Mouse (Mus musculus): ENCODE data around the gene Ddx41.
A peak's percentile ranks its signal among the peaks of the same experiment; 100 is the strongest.

Ddx41 gene

DNA sequence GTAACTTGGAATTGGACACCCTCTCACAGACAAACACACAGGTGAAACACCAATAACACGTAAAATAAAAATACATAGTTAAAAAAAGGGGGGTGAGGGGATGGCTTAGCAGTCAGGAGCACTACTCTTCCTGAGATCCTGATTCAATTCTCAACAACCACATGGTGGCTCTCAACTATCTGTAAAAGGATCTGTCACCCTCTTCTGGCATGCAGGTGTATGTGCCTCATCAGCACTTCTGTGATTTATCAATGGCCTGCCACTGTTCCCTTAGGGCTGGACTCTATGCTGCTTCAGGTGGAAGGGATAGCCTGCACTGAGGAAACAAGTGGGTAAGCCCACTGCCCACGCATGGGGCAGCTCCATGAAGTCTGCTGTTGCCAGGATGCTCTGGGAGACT, 4.5 kb upstream of the Ddx41 start:
- DNase-seq = no peak

GRCm38 (mm10) chr13:55535796-55536193, 663 bp downstream of the Ddx41 start:
- DNase-seq = no peak

GRCm38 (mm10) chr13:55535191-55535590, 1.3 kb downstream of the Ddx41 start:
- no peak for DNase-seq

DNA sequence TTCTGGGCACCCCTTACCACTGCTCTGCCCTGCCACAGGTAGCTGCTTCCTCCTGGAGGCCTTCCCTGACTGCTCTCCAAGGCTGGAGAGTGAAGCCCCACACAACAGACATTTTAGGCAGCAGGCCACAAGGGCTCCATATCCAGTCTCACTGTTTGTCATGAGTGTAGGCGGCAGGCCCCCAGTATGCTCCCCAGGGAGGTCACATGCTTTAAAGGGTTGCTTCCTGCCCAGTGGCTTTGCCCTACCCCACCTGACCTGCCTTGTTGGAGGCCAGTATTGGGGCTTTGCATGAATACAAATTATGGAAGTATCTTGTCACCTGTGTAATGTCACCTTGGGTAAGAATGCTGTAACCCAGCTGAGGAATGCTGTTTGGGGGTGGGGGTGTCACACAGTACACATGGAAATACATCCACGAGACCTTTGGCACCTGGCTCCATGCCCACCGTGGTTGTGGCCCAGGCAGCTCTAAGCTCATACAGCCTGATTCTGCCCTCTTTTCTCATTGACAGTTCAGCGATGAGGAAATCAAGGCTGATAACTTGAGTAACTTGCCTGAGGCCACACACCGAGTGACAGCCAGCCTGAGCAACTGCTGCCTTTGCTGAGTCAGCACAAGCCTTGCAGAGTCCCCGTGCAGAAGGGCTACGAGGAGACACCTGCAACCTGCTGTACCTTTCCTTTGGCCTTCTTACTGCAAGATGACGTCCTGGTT, 7.1 kb downstream of the Ddx41 start, which contains the start of gene Dok3:
Gene Dok3, minus strand, starts transcription at position 99 of the 718 bp plus-strand sequence.
- DNase-seq = no peak

DNA sequence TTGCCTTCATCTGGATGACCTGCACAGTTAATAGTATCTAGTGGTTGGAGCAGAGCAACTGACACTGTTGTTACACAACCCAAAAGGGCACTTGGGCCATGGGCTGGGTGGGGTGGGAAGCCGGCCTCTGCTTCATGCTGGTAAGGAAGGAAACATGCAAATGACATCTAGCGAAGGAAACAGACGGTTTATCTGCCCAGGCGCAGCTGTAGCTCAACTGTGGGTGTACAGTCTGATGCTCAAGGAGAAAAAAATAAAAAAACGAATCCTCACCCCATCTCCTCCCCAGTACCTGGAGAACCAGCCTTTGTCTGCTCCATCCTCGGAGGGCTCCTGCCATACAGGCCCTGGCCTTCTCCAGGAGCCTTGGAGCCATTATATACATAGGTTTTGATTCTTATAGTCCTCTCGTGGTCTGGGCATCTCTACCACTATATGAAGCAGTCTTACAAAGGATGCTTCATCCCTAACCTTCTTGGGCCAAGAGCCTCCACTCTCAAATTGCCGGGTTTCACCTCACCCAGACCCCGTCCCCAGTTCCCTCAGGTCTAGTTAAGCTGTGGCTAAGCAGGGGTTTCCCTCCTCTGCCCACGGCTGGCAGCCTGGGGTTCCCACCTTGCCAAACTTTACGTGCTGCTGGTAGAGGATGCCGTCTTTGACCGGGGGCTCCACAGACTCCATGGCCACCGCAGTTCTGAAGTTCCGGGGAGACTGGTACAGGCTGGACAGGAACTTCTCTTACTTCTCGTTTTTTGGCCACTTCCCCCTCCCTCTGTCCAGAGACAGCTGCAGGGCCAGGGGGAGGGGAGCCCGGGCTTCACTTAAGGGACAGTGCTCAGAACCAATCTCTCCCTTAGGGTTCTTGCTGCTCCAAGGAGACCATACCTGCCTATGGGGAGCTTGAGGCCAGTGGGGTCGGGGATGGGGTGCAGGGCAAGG, 8.4 kb downstream of the Ddx41 start:
- peak; percentile 56 for DNase-seq

DNA sequence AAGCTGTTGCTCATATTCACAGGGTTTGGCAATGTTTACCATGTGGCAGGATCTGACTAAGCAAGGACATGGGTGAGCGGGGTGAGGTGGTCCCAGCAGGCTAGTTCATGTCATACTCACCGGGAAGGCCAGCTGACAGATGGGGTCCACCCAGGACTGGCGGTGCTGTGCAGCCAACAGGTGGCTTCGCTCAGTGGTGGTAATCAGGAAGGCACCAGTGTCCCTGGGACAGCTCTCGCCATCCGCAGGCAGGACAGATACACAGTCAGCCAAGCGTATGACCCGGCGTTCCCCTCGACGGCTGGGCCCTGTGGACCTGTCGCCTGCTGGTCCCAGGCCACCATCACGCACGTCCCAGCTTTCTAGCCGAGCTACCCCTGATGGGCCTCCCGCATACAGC, 9.2 kb downstream of the Ddx41 start:
- no peak for DNase-seq

GRCm38 (mm10) chr13:55525733-55526553, 10.5 kb downstream of the Ddx41 start:
- DNase-seq = no peak

- no peak for DNase-seq
Measured at GRCm38 (mm10) chr13:55523951-55524600, 12.4 kb downstream of the Ddx41 start.

DNA sequence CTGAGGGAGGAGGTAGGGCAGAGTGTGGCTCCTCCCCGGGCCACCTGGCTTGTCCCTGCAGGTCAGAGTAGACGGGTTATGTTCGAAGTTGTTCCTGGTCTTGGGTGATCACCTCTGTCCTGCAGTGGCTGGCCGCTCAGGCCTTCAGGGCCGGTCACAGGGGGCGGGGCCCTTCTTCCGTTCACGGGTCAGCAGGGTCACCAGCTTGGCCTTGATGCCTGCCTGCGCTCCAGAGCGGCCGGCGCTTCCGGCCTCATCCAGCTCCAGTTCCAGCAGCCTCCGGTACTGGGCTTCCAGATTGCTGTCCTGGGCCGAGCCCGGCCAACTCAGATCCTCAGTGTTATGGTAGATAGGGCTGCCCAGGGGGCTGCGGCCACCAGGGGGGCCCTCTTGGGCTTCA, 13.2 kb downstream of the Ddx41 start:
- DNase-seq = peak; percentile 54

DNA sequence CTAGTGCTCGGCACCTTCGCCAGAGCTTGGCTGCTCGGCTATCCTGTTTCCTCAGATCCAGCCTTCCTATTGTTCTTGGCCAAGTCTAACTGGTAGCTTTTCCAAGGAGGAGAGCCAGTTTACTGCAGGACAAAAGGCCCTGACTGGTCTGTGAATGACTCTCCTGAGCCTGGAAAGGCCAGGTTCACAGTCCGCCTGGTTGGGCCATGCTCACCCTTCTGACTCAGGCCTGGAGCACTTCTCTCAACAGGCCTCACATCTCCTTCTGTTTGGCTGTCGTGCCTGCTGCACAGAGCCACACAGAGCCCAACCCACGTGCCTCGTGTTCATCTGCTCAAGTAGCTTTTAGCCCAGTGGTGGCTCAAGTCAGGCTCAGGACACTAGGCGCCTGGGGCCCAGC, 13.7 kb downstream of the Ddx41 start:
- no peak for DNase-seq

GRCm38 (mm10) chr13:55519606-55520005, 16.9 kb downstream of the Ddx41 start:
- DNase-seq = no peak

- peak; percentile 84 for DNase-seq
Measured at GRCm38 (mm10) chr13:55516955-55517354, 19.5 kb downstream of the Ddx41 start.

DNA sequence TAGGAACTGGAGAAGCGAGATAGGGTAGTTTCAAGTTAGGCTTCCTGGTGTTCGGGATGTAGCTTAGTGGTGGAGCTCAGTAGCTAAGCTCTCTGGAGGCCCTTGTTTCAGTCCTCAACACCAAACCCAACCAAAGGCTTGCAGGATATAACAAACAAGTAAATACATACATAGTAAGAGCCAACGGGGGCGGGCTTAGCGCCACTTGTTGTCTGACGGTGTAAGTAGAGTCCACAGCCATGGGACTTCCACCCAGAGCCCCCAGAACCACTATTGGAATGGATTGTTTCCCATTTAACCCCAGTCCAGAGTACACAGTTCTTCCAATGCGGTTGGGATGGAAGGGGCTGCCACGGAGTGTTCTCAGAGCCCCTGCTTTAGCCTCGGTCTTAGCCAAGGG, 22.6 kb downstream of the Ddx41 start:
- no peak for DNase-seq

DNA sequence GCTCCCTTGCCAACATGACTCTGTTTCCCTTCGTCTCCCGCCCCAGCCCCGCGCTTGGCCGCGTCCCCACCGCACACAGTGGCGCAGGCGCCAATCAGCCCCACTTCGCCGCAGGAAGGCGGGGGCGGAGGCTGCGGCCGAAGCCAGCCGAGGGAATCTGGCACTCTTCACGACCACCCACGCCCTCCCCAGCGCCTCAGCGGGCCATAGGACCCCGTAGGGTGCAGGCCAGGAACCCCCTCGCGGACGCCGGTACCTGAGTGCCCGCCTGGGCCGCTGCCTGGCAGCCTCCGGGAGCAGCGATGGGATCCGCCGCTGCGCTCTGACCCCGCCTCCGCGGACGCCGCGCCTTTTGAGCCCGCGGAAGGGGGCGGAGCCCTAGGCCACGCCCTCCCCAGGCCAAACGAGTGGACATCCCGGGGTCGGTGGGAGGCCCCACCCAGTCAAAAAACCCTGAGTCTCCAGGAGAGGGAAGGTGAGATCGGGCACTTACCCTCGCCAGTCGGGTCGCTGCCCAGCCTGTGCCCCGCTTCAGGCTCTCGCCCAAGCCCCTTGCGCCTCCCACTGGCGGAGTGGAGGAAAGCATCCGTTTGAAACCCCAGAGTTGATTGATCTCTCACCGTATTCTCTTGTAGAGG, 23.2 kb downstream of the Ddx41 start, which contains the start of gene Pdlim7:
Gene Pdlim7, minus strand, starts transcription at position 566 of the 638 bp plus-strand sequence.
- peak; percentile 88 for DNase-seq

DNA sequence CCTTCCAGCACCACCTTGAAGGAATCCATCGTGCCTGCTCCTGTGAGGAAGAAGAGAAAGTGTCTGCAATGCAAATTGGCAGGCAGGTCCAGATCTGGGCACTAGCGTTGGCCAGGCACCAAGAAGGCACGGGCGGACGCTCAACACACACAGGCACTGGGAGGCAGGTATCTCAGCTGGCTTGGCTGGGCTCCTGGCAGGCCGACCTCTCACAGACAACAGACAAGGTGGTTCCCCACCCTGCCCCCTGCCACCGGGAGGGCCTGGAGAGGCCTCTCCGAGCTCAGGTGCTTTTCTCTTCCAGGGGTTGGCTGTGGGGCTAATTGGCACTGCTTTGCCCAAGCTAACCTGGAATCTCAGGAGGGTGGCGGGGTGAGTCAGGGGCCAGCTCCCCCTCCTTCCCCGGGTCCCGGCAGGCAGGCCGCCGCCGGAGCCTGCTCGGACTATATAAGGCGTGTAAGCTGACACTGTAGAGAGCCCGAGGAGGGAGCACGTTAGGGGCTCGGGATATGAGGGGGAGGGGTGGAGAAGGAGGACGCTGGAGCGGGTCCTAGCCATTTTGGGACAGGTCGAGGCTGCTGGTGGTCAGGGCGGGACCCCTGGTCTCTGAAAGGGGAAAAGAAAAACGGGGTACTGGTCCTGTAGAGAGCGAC, 24.0 kb downstream of the Ddx41 start:
- peak; percentile 60 for DNase-seq

- DNase-seq = peak; percentile 47
Measured at GRCm38 (mm10) chr13:55511492-55511861, 25.0 kb downstream of the Ddx41 start.

- peak; percentile 74 for DNase-seq
Measured at GRCm38 (mm10) chr13:55510668-55511491, 25.6 kb downstream of the Ddx41 start.

DNA sequence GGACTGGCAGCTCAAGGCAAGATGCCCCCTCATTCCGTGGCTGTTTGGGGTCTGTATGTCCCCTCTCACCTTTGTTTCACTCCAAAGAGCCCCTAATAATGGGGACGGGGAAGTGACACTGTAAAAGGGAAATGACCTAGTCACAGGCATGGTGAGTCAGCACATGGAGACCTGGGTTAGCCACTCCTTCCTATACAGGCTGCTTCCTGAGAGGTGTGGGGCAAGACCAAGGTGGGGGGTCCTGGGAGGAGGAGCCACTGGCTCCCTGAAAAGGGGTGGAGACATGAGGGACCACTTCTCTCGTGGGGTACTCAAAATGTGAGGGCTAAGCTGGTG, 26.2 kb downstream of the Ddx41 start:
- peak; percentile 23 for DNase-seq

DNA sequence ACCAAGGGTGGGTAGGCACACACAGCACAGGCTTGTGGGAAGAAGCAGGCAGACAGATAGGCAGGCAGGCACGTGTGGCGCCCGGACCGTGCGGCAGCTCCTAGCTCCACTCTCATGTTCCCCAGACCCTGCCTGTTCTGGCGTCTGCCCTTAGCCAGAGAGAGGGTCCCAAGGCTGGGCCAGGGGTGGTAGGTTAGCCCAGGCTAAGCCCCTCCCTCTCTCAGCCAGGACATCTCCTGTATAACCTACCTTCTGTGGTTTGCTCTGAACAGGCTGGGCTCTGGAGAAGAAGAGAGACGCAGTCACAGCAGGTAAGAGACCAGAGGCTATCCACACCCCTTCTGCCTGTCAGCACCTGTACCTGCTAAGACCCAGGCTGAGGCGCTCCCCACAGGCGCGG, 27.9 kb downstream of the Ddx41 start:
- DNase-seq = no peak

- no peak for DNase-seq
Measured at GRCm38 (mm10) chr13:55507877-55508276, 28.6 kb downstream of the Ddx41 start.

GRCm38 (mm10) chr13:55506697-55507096, 29.8 kb downstream of the Ddx41 start:
- no peak for DNase-seq
